Mouse (Mus musculus): ENCODE measurements around the gene Gm3029.
"Not testable (repeated sequence)": the region's sequence is repeated elsewhere in the genome, so short reads cannot be mapped to it uniquely, and the experiment has no call there.

Gm3029 gene

GRCm38 (mm10) chr14:3931456-3931855 is at the start of gene Gm3029:
Gm3029 (plus strand) TSS chr14:3931756.
- not testable (repeated sequence) for DNase-seq

GRCm38 (mm10) chr14:3883872-3884271 is 47.7 kb upstream of the Gm3029 start, which contains the start of gene Gm2916:
Gm2916 (plus strand) TSS chr14:3884172.
- not testable (repeated sequence) for DNase-seq

GRCm38 (mm10) chr14:3963247-3963646 is 31.7 kb downstream of the Gm3029 start, which contains the start of gene Gm3095:
Gm3095 (plus strand) TSS chr14:3963547.
- not testable (repeated sequence) for DNase-seq

Measured in kidney, postnatal 36 days (tissue).